Mouse (Mus musculus): ENCODE measurements at regions not wholly inside any gene's neighbourhood (a gene's known extent, or its start where the extent isn't known, plus 50 kb on each side); places are given as distances from the start of the nearest gene placed in this dataset.

- no peak for DNase-seq (ENCODE audit: low read depth, low spot score)
These were observed 265.4 kb downstream of the Pmp22 start for GRCm38 (mm10) chr11:63394201-63394600.

GRCm38 (mm10) chr11:63396386-63396785 is 267.6 kb downstream of the Pmp22 start:
- DNase-seq (ENCODE audit: low read depth, low spot score) = no peak

- DNase-seq (ENCODE audit: low read depth, low spot score) = no peak
These were observed 274.0 kb downstream of the Pmp22 start for GRCm38 (mm10) chr11:63402741-63403140.

GRCm38 (mm10) chr11:63404719-63405118 is 275.9 kb downstream of the Pmp22 start:
- DNase-seq (ENCODE audit: low read depth, low spot score) = peak; percentile 31

GRCm38 (mm10) chr11:63409431-63409830 is 280.6 kb downstream of the Pmp22 start:
- no peak for DNase-seq (ENCODE audit: low read depth, low spot score)

- DNase-seq (ENCODE audit: low read depth, low spot score) = no peak
These were observed 282.1 kb downstream of the Pmp22 start for GRCm38 (mm10) chr11:63410921-63411320.

GRCm38 (mm10) chr11:63412364-63412991 is 283.7 kb downstream of the Pmp22 start:
- no peak for DNase-seq (ENCODE audit: low read depth, low spot score)

- no peak for DNase-seq (ENCODE audit: low read depth, low spot score)
These were observed 284.3 kb downstream of the Pmp22 start for GRCm38 (mm10) chr11:63413106-63413505.

- DNase-seq (ENCODE audit: low read depth, low spot score) = no peak
These were observed 284.8 kb downstream of the Pmp22 start for GRCm38 (mm10) chr11:63413621-63414020.

- DNase-seq (ENCODE audit: low read depth, low spot score) = no peak
These were observed 289.4 kb downstream of the Pmp22 start for GRCm38 (mm10) chr11:63418042-63418776.

- DNase-seq (ENCODE audit: low read depth, low spot score) = no peak
These were observed 291.6 kb downstream of the Pmp22 start for GRCm38 (mm10) chr11:63420341-63420740.

- DNase-seq (ENCODE audit: low read depth, low spot score) = no peak
These were observed 293.3 kb downstream of the Pmp22 start for GRCm38 (mm10) chr11:63422069-63422468.

GRCm38 (mm10) chr11:63424319-63424718 is 295.5 kb downstream of the Pmp22 start:
- DNase-seq (ENCODE audit: low read depth, low spot score) = no peak

- DNase-seq (ENCODE audit: low read depth, low spot score) = no peak
These were observed 297.0 kb downstream of the Pmp22 start for GRCm38 (mm10) chr11:63425741-63426140.

GRCm38 (mm10) chr11:63453786-63454185 is 325.0 kb downstream of the Pmp22 start:
- no peak for DNase-seq (ENCODE audit: low read depth, low spot score)

- DNase-seq (ENCODE audit: low read depth, low spot score) = no peak
These were observed 326.2 kb downstream of the Pmp22 start for GRCm38 (mm10) chr11:63454910-63455531.

GRCm38 (mm10) chr11:63456356-63456755 is 327.6 kb downstream of the Pmp22 start:
- no peak for DNase-seq (ENCODE audit: low read depth, low spot score)

GRCm38 (mm10) chr11:63457250-63457649 is 328.5 kb downstream of the Pmp22 start:
- DNase-seq (ENCODE audit: low read depth, low spot score) = no peak

- DNase-seq (ENCODE audit: low read depth, low spot score) = no peak
These were observed 331.4 kb downstream of the Pmp22 start for GRCm38 (mm10) chr11:63460146-63460545.

- DNase-seq (ENCODE audit: low read depth, low spot score) = no peak
These were observed 335.1 kb downstream of the Pmp22 start for GRCm38 (mm10) chr11:63463797-63464331.

GRCm38 (mm10) chr11:63465941-63466340 is 337.2 kb downstream of the Pmp22 start:
- no peak for DNase-seq (ENCODE audit: low read depth, low spot score)

- DNase-seq (ENCODE audit: low read depth, low spot score) = no peak
These were observed 337.8 kb downstream of the Pmp22 start for GRCm38 (mm10) chr11:63466541-63466940.

GRCm38 (mm10) chr11:63474831-63475230 is 346.0 kb downstream of the Pmp22 start:
- DNase-seq (ENCODE audit: low read depth, low spot score) = no peak
